Mouse (Mus musculus): ENCODE measurements around the gene Myo18b.
A peak's percentile ranks its signal among the peaks of the same experiment; 100 is the strongest.

Myo18b gene

DNA sequence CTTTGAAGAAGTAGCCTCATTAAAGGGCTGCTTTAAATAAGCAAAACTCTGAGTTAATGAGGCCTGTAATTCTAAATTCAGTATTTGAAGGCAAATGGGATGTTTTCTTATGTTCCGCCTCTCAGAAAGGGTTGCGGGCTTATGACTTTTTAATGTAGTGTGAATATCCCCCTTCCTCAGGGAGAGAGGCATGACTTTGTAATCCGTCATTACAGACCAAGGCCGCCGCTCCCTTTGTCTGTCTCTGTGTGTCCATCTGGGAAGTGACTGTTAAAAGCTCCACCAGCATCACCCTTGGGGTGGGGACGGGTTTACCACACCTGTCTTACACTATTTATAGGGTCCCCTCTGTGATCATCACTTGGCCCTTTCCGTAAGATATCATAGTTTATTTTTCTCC lies 100.1 kb downstream of the Myo18b start:
- no peak for DNase-seq

DNA sequence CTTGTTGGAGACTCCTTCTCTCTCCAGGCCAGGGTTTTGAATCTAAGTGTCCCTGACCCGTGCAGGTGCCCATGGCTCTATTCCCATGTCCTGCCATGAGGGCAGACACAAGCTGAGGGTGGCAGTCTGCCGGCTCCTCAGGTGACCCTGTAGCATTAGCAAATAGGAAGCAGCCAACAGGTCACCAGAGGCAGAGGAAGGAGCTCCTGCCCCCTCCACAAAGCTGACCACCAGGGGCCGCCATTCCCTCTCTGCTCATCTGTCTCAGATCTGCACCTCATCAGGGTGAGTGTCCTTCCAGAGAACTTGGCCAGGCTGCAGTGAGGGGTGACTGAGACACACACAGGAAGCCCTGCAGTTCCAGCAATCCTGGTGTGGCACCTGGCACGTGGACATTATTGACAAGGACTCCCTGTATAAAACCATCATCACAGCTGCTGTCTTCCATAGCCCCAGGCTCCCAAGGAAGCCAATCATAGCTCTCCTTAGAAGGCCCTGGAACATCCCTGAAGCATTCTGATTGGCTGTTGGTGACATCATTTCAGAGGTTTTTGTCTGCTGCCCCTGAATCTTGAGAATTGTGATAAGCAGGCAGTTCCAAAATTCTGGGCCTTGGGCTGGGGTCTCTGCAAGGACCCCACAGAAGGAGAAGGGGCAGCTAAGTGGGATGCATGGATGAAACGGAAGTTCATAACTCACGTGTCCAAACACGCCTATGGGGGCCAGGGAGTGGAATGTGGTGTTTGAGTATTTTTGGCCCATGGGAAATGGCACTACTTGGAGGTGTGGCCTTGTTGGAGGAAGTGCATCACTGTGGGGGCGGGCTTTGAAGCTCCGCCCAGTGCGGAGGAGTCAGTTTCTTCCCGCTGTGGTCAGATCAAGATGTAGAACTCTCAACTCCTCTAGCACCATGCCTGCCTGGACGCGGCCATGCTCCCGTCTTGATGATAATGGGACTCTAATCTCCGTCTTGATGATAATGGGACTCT lies 104.1 kb downstream of the Myo18b start:
- DNase-seq: no peak

DNA sequence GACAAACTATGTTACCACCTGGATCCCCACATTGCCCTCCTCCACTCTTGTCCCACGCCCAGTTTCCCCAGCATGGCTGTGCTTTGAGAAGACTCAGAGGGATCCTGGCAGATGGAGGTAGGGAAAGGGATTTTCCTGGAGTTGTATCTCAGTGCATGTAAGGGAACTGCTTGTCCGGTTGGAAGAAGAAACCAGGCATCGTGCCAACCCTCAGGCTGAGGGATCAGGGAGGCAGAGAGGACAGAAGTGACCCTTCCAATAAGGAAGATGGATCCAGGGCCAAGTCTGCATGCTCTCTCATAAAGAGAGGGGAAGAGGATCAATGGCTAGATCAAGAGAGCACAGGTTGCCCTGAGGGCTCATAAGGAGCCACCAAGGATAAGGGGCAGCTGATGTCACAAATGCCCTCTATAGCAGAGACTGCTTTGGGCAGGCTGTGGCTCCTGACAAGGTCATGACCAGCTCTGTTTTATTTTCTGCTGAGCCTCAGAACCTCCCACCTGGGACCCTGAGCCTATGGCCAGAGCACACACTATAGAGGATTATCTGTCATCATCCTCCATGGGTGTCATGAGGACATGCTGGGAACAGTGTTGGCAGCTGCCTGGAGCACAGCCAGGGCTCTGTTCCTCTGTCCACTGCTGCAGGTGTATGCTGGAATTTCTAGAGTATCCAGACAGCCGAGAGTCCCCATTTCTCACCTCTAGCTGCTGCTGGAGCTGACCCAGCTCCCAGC lies 105.6 kb downstream of the Myo18b start:
- DNase-seq: no peak

DNA sequence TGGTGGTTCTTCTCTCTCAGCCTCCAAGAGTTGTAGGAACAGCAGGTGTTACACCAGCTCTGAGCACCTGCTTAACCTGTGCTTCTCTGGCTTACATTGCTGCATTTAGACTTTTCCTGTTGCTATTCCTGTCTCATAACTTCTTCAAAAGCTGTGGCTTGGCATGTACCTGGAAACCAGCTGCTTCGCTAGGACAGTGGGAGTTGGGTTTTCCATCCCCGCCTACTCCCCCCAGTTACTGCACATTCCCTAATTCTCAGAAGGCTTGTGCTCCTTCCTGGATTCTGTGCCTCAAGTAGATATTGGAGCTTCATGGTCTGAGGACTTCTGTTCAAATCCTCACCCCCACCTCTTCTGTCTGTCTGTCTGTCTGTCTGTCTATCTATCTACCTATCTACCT lies 107.7 kb downstream of the Myo18b start:
- no peak for DNase-seq

DNA sequence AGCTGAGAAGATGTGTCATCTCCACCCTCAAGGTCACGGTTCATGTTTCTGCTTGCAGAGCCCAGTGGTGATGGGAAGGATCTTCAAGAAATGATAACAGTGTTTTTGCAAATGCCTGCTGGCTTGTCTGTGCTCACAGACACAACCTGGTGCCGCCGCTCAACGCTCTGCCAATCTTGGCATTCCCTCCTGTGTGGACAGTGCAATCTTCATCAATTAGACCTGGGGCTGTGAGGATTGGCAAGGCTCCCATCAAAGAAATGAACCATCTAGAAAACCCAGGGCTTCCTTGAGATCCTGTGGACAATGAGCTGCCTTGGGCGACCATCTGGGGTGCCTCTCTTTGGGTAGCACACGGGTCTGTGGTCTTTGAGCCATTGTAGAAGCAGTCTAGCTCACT lies 109.4 kb downstream of the Myo18b start:
- no peak for DNase-seq

DNA sequence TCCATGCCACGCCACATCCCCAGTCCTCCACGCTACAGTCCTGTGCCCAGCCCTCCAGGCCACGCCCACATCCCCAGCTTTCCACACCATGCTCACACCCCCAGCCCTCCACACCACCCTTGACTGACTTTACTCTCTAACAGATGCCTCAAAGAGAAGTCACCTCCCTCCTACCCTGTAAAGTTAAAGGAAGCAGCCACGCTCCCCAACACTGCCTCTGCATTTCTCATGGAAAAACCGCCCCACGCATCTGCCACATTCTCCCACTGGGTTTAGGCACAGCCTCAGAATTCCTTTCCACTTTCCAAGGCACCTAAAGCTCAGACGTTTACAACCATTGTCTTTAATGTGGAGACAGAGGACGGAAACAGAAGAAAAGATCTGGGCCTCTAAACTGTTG lies 110.1 kb downstream of the Myo18b start:
- DNase-seq: no peak

DNA sequence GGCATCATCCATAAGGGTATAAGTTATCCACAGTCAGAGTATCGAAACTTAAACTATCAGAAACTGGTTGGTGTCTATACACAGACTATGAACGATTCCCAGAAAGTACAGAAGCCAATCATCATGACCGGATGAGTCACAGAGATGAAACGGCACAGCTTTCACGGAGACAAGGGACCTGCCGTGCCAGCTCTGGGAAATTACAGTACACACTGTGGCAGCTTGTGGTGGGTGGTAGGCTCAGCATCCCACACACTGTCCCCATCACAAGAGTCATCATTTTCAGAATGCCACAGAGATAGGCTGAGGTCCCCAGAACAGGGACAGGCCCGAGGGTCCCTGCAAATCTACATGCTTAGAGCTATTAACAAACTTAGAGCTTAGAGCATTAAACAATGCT lies 114.4 kb downstream of the Myo18b start:
- no peak for DNase-seq

DNA sequence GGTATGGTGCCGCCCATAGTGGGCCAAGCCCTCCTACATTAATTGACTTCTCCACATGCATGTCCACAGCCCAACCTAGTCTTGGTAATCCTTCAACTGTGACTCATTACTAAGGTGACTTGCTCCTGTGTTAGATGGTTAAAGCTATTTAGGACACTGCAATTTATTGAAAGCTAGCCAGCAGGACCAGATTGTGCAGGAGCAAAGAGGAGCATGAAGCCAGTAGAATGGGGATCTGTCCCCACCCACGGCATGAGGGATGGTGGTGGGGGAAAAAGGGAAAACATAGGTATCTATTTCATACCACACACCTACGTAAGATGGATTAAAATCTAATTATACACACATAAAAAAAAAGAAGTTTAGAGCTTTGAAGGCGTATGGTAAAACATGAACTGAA lies 114.9 kb downstream of the Myo18b start:
- no peak for DNase-seq

DNA sequence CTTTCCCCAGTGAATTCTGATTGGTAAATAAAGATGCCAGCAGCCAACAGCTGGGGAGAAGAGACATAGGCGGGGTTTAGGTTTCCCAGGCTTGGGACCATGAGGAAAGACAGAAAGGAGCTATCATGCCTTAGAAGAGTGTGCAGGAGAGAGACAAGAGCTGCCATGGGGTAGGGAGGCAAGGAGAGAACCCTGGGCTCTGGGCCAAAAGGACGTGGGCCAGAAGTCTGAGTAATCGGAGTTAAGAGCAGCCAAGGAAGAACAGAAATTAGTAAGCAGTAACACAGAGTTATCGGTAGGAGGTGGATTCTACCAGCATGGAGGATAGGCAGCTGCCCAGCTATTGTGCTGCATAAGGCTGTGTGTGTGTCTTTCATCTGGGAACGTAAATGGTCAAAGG lies 115.8 kb downstream of the Myo18b start:
- peak; percentile 66 for DNase-seq

DNA sequence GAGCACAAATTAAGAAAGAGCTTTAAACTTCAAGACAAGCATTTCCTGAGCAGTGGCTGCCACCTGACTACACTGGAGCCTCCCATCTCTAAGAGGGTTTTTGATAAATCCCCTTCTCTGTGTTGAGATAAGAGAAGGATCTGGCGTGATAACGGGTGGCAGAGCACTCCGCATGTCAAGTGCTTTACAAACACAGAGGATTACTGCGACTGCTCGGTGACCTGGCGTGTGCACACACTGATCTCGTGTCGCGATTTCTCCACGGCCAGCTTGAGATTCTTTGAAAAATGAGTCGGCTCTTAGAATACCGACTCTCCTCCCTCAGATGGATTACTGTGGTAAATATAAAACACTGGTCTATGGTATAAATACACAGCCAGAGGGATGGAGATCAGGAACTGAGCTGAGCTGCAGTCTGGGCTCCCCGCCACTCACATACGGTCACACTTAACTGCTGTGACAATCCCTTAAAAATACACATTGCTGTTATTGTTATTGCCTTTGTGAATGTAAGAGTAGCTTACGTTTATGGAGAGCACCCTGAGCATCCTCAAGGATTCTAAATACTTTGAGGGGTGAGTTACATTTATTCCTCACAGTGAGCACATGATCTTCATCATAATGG lies 119.3 kb downstream of the Myo18b start:
- peak; percentile 3 for DNase-seq

DNA sequence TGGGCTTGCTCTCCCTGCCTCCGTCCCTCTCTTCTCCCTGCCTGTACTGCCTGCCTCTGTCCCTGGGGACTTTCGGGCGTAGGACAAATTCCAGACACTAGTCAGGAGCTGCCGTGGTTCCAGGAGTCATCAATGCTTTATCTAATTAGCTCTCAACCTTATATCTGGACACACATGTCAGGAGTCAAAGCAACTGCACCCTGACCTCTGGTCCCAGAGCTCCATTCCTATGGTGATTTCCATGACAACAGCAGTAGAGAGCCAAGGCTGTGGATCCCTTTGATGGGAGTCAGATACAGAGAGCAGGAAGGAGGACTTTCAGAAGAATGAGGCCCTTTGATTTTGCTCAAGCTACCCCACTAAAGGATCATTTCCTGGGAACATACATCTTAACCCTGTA lies 122.7 kb downstream of the Myo18b start:
- no peak for DNase-seq

DNA sequence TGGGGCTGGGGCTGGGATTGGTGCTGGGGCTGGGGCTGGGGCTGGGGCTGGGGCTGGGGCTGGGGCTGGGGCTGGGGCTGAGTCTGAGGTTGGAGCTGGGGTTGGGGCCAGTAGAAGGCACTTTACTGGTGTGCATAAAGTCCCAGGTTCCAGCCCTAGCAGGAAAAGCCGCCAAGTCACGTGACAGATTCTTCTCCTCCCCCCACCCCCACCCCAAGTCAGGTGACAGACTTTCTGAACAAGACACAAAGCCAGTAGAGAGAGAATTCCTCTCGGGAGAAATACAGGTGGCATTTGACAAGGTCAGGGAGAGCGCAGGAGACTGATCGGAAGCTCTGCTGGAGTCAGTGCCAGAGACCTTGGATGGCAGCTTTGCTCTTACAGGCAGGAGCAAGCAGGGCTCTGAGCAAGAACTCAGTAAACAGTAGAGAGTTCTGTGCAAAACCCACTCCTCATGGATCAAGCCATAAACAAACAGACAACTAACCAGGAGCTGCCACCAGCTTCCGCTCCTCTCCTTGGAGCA lies 124.7 kb downstream of the Myo18b start:
- DNase-seq: no peak

DNA sequence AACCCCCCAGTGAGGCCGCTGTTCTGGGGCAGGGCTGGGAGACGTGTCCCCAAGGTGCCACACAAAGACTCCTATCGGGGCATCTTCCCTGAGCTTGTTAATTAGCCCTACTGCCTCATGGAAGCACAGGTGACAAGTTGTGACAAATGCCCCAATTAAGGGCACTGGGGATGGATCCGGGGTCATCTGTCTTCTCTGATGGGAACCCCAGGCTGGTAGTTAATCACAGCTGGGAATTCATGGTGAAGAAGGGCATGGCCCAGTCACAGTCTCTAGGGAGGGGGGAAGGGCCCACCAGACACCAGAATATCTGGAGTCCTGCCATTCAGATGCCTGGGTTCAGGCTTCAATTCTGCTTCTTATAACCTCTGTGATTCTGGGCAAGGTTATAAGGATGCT lies 126.4 kb downstream of the Myo18b start:
- no peak for DNase-seq

DNA sequence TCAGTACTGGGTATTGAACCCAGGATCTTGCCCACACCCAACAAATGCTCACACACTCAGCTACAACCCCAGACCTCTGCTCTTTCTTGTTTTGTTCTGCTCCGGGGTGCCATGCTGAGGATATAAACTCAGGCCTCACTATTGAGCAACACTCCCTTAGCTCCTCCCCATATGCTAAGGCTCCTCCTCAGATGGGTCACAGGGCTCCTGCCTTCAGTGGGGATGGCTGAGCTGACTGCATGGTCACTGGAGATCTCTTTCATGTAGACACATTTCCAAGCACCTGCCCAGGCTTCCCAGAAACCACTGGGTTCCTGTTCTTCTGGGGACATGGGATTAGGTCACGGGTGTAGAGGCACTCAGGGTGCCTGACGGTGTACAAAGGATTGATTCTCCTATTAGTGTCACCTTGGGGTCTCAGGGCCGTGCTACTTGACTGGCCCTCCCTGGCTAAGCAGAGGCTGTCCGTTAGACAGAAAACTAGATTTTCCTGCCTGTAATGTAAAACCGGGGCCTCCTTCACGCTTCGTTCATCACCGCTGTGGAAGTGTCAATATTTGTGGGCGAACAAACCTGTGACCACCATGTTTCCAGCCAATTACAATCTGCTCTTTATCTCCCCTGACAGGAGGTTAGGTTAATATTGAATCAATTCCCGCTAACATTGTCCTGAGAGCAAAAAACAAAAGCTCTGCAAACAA lies 127.0 kb downstream of the Myo18b start:
- DNase-seq: no peak

DNA sequence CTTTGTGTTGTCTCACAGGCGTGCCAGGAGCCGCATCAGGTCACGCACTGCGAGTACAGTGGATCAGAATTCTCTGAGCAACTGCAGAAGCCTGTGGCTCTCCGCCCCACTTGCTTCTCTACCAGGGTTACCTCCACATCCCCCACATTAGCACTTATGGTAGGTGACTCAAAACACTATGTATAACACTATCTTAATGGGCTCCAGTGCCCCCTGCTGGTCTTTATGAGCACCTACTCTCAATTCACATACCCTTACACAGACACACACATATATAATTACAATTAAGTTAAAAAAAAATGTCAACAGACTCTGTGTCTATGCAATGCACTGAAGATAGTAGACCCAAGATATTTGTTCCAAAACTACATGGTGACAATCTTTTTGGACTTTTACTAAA lies 127.6 kb downstream of the Myo18b start:
- no peak for DNase-seq

DNA sequence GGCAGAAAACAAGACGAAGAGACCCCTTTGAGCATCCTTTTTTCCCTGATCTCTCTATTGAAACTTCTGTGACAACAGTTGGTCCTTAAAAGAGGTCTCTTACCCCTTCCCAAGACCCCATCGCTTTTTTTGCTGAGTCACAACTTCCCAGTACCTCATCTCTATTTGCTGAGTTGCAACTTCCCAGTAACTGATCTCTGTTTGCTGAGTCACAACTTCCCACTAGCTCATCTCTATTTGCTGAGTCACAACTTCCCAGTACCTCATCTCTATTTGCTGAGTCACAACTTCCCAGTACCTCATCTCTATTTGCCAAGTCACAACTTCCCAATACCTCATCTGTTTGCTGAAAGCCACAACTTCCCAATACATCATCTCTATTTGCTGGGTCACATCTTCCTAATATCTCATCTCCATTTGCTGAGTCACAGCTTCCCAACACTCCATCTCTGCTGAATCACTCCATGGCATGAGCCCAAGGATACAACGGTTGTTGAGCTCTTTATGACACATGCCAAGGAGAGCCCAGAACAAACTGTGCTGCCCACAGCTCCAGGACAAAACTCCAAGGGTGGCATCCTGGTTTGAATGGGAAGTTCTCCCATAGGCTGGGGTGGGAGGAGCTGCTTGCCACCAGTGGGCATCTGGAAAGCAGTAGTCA lies 134.6 kb downstream of the Myo18b start:
- DNase-seq: no peak

DNA sequence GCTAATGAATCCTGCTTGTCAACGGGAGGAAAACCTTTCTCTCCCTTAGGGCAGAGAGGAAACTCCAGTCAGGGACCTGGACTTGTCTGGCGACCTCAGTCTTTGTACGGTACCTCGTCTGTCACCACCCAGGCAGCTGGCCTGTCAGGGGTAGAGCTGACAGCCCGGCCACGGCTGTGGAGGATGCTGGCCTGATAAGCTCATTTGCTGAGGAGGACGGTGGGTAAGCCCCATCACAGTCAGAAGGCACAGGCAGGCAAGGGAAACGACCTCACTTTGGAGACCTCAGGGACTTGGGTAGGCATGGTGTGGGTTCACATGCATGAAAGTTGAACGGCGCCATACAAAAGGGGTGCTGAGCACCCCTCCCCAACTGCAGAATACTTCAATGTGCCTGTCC lies 140.6 kb downstream of the Myo18b start:
- DNase-seq: no peak

DNA sequence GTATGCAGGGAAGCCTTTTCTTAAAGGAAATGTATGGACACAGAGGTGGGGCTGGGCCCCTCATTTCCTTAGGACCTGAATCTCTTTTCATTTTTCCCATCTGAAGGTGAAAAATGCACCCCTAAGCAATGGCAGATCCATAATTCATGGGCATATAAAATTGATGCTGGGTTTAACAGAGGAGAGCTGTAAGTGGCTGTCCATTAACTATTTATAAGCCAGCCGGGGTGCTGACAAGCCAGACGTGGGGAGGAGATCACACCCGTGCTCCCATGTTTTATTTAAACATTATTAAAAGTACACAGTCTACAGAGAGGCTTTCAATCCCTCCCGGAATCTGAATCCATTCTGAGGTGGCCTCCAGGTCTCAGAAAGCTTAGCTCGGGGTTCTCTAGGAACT lies 146.5 kb downstream of the Myo18b start:
- DNase-seq: no peak

DNA sequence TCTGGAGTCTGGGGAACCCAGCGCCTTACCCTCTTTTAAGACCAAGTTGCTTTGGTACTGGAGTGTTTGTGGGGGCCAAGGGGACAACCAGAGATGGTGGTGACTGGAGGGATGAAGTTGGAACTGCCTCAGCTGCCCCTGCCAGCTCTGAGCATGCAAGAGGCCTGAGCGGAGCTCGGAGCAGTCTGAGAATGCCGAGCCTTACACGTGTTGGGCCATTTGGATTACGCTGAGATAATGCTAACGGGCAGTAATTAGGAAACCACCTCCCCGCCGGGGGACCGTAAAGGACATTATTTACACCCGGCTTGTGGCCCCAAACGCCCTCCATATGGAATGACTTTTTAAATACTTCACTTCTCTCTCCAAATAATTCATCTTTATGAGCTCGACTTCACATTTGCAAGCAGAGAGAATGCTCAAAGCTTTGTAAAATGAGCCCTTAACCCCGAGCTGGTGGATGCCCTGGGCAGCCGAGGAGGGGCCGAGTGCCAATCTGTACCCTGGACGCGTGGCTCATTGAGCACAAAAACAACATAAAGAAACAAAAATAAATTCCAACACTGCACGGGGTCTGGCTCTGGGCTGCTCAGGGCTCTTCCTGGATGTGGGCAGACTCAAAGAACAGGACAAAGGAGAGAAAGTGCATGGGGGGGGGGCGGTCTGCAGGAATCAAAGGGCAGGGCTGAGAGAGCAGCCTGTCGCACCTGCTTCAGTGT lies 148.0 kb downstream of the Myo18b start:
- DNase-seq: no peak

DNA sequence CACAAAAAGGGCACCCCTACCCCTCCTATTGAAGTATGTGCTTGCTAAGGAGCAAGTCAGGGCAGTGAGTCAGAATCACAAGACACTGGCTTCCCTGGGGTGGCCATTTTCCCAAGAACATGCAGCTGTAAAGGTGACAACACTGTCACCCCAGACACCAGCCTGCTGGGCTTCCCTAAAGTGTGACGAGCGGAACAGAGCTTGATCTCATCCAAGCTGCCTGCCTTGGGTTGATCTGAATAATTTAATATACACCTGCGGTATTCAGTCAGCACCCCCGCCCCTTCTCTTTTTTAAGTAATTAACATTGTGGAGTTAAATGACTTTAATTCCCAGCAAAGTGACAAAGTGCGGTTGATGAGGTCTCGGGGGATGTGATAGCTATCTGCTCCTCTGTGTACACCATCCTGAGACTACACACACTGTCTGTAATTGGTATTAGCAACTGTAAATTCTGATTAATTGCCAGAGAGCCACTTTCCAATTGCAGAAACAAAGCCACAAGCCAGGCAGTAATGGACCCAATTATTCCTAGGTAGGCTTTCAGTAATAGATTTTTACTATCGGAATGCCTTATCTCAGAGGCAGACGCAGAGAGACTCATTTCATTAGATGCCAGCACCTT lies 148.7 kb downstream of the Myo18b start:
- no peak for DNase-seq

DNA sequence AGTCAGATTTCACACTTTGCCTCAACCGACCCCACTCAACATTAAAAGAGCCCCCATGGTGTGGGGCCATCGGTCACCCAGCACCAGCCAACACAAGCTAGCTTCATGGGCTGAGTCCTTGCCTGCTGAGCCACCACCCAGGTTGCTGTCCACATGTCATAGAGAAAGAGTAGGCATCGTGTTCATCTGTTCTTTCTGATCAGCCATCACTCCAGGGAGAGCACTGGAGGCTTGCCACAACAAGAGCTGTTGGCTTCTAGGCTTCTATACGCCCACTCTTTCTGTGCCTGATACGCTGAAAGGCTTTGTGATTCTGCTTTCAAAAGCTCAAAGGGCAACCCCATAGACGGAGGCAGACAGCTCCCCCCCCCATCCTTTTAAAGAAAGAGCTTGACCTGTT lies 151.0 kb downstream of the Myo18b start:
- no peak for DNase-seq

Data from lung, postnatal 14 days (tissue).